Mouse (Mus musculus) A20 (cell line): ENCODE results near the gene Fndc3c1.

ENCODE experiments used
- DNase-seq: peaks from one replicate; pipeline ENCODE4 v3.0.0-alpha.2; 2011; ENCODE audit warnings: low read depth, low spot score

Gene Fndc3c1

GRCm38 (mm10) chrX:106485101-106485651 lies at the start of gene Fndc3c1:
Gene Fndc3c1 (minus strand): TSS chrX:106485401.
- no peak for DNase-seq

DNA sequence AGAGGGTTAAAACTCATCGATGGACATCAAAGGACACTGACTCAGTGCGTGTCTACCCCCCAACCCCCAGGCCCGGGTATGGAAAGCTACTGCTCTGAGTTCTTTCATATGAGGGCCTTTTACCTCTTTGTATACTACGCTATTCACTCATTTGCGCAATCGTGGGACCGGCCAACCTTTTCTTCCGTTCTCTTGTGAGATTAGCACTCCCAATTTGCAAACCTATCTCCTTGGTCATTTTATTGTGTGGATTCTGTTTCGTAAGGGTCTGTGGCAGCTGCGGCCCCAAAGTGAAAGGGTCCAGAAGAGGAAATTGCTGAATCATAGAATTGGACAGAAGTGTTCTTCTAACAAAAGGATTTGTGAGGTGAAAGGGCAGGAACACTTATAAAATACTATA lies 1.2 kb upstream of the Fndc3c1 start:
- DNase-seq, result no peak

DNA sequence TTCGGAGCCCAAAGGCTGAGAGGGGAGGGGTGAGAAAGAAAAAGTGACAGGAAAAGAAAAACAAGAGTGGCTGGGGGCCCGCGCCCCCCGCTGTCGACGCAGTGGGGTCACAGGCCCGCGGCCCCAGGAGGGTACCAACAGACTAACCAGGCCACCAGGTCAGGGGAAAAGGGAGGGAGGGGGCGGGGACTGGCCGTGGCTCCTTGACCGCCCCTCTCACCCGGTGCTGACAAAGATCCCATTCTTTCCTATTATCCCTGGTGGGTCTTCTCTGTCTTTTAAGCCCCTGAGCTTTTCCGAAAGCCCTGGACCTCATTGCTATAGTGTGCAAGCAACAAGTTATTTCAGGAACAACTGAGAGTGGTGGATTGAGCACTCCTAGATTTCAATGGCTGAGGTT lies 470 bp upstream of the Fndc3c1 start:
- DNase-seq, result no peak

GRCm38 (mm10) chrX:106479891-106480290 lies 5.3 kb downstream of the Fndc3c1 start:
- peak; percentile 30 for DNase-seq

DNA sequence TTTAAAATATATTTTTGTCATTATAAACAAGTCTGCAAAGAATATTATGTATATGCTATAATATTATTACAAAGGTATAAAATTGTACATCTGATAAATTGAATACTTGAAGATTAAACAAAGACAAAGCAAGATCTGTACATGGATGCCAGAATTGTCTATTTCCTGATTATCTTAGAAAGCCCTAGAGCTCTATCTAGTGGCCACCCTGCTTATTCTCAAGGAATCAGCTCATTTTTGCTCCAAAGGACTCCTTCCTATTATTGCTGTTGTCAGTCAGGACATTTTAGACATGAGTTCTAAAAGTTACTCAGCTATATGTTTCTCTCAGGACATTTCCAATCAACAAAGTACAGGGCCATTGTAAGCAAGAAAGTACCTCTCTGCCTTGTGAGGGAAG lies 99.9 kb downstream of the Fndc3c1 start:
- DNase-seq, result peak; percentile 4

GRCm38 (mm10) chrX:106380608-106381007 lies 104.6 kb downstream of the Fndc3c1 start:
- peak; percentile 37 for DNase-seq
